Mouse (Mus musculus): ENCODE measurements at regions not wholly inside any gene's neighbourhood (a gene's known extent, or its start where the extent isn't known, plus 50 kb on each side); places are given as distances from the start of the nearest gene placed in this dataset.

DNA sequence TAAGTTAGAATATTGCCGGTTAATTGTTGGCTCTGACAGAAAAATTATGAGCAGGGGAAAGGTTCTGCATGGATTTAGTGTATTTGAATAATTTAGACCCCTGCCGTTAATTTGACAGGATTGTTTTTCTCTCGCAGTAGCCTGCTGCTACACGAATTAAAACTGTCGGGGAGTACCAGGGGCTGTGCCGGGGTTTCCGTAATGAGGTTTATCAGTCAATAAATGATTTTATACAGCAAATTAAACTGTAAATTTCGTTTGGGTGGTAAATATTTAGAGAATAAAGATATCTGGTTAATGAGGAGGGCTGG is 339.8 kb upstream of the Dynlrb2 start:
- TF ChIP-seq CTCF (IDR thresholded peaks at IDR 0.05; ENCODE audit: low read depth) (no peak), EP300 (IDR thresholded peaks at IDR 0.05; ENCODE audit: low read depth) (no peak)

All from liver, embryonic 14.5 days (tissue).